Mouse (Mus musculus): ENCODE data around the gene Lyrm4.

- TF ChIP-seq CTCF (IDR thresholded peaks at IDR 0.05; ENCODE audit: control insufficient read depth, insufficient read depth, low read length) (no peak), POLR2A (IDR thresholded peaks at IDR 0.05; ENCODE audit: borderline replicate concordance, control insufficient read depth, low read depth, low read length) (no peak)
Measured at GRCm38 (mm10) chr13:35967690-35968089, 149.6 kb downstream of the Lyrm4 start.

Data from bone marrow, adult 2 months (tissue).